Mouse (Mus musculus) midbrain, embryonic 16.5 days (tissue): ENCODE measurements around the gene Atxn7l3. TPM values are rescaled to one million over a fixed set of nuclear protein-coding genes. Genes with fewer than 3 reads are reported as not detected.

ENCODE experiments used
- ATAC-seq: fragments of 200-750 bp; cut with Nextera tagmentation; 2 replicates; pipeline ENCODE4 v1.8.0; 2017; ENCODE audit warnings: moderate TSS enrichment
- H3K27ac ChIP-seq: fragments of 300-500 bp; sonication (generic); 2 replicates; pipeline ENCODE4 v1.5.1; 2014; ENCODE audit warnings: mild to moderate bottlenecking, low read length, mixed read lengths
- H3K27me3 ChIP-seq: fragments of 300-500 bp; sonication (generic); 2 replicates; pipeline ENCODE4 v1.6.1; 2014; ENCODE audit warnings: low read depth, low read length, mixed read lengths; ENCODE audit not compliant: control insufficient read depth, insufficient read depth
- H3K36me3 ChIP-seq: fragments of 300-500 bp; sonication (generic); 2 replicates; pipeline ENCODE4 v1.6.1; 2014; ENCODE audit warnings: mild to moderate bottlenecking, low read length, moderate library complexity, mixed read lengths; ENCODE audit not compliant: control insufficient read depth, insufficient read depth
- H3K4me1 ChIP-seq: fragments of 300-500 bp; sonication (generic); 2 replicates; pipeline ENCODE4 v1.6.1; 2014; ENCODE audit warnings: mild to moderate bottlenecking, low read length, mixed read lengths; ENCODE audit not compliant: control insufficient read depth, insufficient read depth
- H3K4me2 ChIP-seq: fragments of 300-500 bp; sonication (generic); 2 replicates; pipeline ENCODE4 v1.6.1; 2014; ENCODE audit warnings: mild to moderate bottlenecking, low read length, mixed read lengths
- H3K4me3 ChIP-seq: fragments of 300-500 bp; sonication (generic); 2 replicates; pipeline ENCODE4 v1.5.1; 2014; ENCODE audit warnings: low read depth, mild to moderate bottlenecking, low read length, moderate library complexity, mixed read lengths
- H3K9ac ChIP-seq: fragments of 300-500 bp; sonication (generic); 2 replicates; pipeline ENCODE4 v1.6.1; 2014; ENCODE audit warnings: low read depth, low read length, mixed read lengths
- H3K9me3 ChIP-seq: fragments of 300-500 bp; sonication (generic); replicated peaks from 2 replicates; pipeline ENCODE4 v1.6.1; 2014; ENCODE audit warnings: mild to moderate bottlenecking, low read length, mixed read lengths; ENCODE audit not compliant: control insufficient read depth, poor library complexity, severe bottlenecking
- WGBS: fragments of 180-500 bp; shearing (Covaris S2); extraction: QIAGEN DNeasy Blood & Tissue Kit; methylation state at CpG from one replicate; pipeline ENCODE4 v1.1.7; 2014; 5-methylcytosine and 5-hydroxymethylcytosine counted together
- polyA plus RNA-seq: library from polyadenylated mRNA; unstranded; fragments of >200 nt; fragmentation: Nextera tagmentation; extraction: Ambion mirVana; gene quantifications from 2 replicates; pipeline ENCODE4 v1.2.1, GENCODE M21; 2015

The Atxn7l3 gene
- polyA plus RNA-seq, 1 experiment from 2014 or later = 28.3 TPM

- Histone ChIP-seq H3K4me1 (no peaks in the 10 kb centered on the region), H3K27ac (no peak overlapping the region), H3K4me3 (no peak overlapping the region), H3K4me2 (no peak overlapping the region), H3K9ac (no peak overlapping the region), H3K27me3 (no peaks in the 10 kb centered on the region; the same call in 1 of the 2 replicates), H3K9me3 (no peaks in the 10 kb centered on the region), H3K36me3 (no peaks in the 10 kb centered on the region)
- ATAC-seq = no peak
- 59% methylated on average over 14 of the region's 14 CpGs for WGBS
Measured at GRCm38 (mm10) chr11:102265816-102266215, 30.6 kb downstream of the Atxn7l3 start.

- H3K9ac ChIP-seq = no peak overlapping the region
- H3K27me3 ChIP-seq = no peaks in the 10 kb centered on the region; the same call in 1 of the 2 replicates
- H3K4me1 ChIP-seq = no peaks in the 10 kb centered on the region
- H3K4me2 ChIP-seq = no peak overlapping the region
- H3K36me3 ChIP-seq = no peaks in the 10 kb centered on the region
- no peak overlapping the region for H3K4me3 ChIP-seq
- ATAC-seq = no peak
- no peaks in the 10 kb centered on the region for H3K9me3 ChIP-seq
- WGBS = 91% methylated on average over 7 of the region's 7 CpGs
- H3K27ac ChIP-seq = no peak overlapping the region
Measured at GRCm38 (mm10) chr11:102263211-102263610, 33.2 kb downstream of the Atxn7l3 start.

GRCm38 (mm10) chr11:102258521-102258920 is 37.9 kb downstream of the Atxn7l3 start:
- no peak overlapping the region for H3K4me3 ChIP-seq
- no peak overlapping the region for H3K4me2 ChIP-seq
- no peaks in the 10 kb centered on the region for H3K27me3 ChIP-seq
- no peak overlapping the region for H3K9ac ChIP-seq
- no peak overlapping the region for H3K27ac ChIP-seq
- no peaks in the 10 kb centered on the region for H3K9me3 ChIP-seq
- no peaks in the 10 kb centered on the region for H3K36me3 ChIP-seq
- ATAC-seq = no peak
- WGBS = 96% methylated on average over 3 of the region's 3 CpGs
- H3K4me1 ChIP-seq = no peaks in the 10 kb centered on the region; the same call in 1 of the 2 replicates

DNA sequence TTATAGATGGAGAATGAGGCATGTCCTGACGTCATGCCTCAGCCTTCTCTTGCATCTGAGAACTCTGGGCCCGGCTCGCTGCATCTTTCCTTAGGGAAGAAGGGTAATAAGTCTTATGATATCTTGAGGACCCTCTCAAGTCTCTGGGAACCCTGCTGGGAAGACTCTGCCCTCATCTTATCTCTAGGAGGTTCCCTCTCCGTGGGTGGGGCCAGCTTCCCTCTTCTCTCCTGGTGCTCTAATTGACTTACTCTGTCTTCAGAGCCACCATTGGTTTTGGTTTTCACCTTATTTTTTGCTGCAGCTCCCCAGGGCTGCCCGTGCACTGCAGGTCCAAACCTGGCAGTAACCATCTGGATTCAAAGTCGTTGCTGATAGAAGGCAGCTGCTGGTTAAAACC is 38.3 kb downstream of the Atxn7l3 start:
- no peak overlapping the region for H3K9ac ChIP-seq
- no peaks in the 10 kb centered on the region for H3K36me3 ChIP-seq
- no peaks in the 10 kb centered on the region; the same call in 1 of the 2 replicates for H3K4me1 ChIP-seq
- ATAC-seq = no peak
- no peak overlapping the region for H3K4me2 ChIP-seq
- WGBS = 90% methylated on average over 6 of the region's 6 CpGs
- no peaks in the 10 kb centered on the region for H3K27me3 ChIP-seq
- no peak overlapping the region for H3K4me3 ChIP-seq
- H3K9me3 ChIP-seq = no peaks in the 10 kb centered on the region
- no peak overlapping the region for H3K27ac ChIP-seq

GRCm38 (mm10) chr11:102257514-102257913 is 38.9 kb downstream of the Atxn7l3 start:
- no peaks in the 10 kb centered on the region; the same call in 1 of the 2 replicates for H3K4me1 ChIP-seq
- no peak overlapping the region for H3K9ac ChIP-seq
- 30% methylated on average over 9 of the region's 9 CpGs for WGBS
- H3K4me2 ChIP-seq = no peak overlapping the region
- no peaks in the 10 kb centered on the region for H3K36me3 ChIP-seq
- no peak overlapping the region for H3K27ac ChIP-seq
- no peaks in the 10 kb centered on the region for H3K27me3 ChIP-seq
- H3K4me3 ChIP-seq = no peak overlapping the region
- H3K9me3 ChIP-seq = no peaks in the 10 kb centered on the region
- no peak for ATAC-seq

DNA sequence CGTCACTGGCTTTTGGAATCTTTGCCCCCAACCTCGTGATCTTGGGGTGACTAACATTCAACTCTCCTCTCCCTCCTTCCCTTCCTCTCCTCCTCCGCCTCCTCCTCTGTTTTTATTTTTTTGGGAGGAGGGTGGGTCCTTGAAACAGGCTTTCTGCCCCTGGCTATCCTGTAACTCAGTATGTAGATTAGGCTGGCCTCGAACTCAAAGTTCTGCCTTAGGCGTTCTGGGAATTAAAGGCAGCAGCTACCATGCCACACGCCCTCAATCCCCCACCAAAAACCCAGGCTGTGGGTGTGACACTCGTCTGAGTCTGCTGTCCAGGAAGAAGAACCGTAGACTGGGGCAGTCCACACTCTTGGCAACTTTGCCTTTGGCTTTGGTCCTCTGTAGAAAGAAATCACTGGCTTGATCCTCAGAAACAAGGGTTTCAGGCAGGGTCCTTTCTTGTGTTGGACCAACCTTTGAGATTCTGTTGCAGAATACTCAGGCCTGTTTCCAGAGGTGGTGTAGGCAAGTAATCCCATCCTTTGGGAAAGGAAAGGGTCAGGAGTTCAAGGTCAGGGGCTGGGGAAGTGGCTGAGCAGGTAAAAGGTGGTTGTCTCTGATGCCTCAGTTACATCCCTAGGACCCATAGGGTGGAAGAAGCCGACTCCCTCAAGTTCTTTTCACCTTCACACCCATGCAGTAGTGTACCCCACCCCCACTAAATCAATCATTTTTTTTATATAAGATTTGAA is 46.9 kb downstream of the Atxn7l3 start:
- 0 out of 2 replicates have a peak overlapping the region, but pooled peaks have one; percentile 5 for H3K9ac ChIP-seq

GRCm38 (mm10) chr11:102248630-102249230 is 47.7 kb downstream of the Atxn7l3 start, which contains the start of gene BC030867:
TSS of gene BC030867 (plus strand) at chr11:102248882.
- H3K4me3 ChIP-seq = peak within 1 kb of the TSS; percentile 48
- H3K9ac ChIP-seq = 0 out of 2 replicates have a peak within 1 kb of the TSS, but pooled peaks have one; percentile 5
- H3K9me3 ChIP-seq = no peaks in the 10 kb centered on the region
- no peaks in the 10 kb centered on the region for H3K27me3 ChIP-seq
- no peaks in the 10 kb centered on the region for H3K36me3 ChIP-seq
- peak; percentile 57 for ATAC-seq
- no peak within 1 kb of the TSS for H3K27ac ChIP-seq
- peaks cover 14% of the 10 kb centered on the region for H3K4me1 ChIP-seq
- H3K4me2 ChIP-seq = peak within 1 kb of the TSS; percentile 98
- under 1% methylated on average over 41 of the region's 41 CpGs for WGBS

More for the DNA sequence above, 46.9 kb downstream of the Atxn7l3 start:
- Histone ChIP-seq H3K4me2 (peak overlapping the region; percentile 98), H3K4me1 (peaks cover 14% of the 10 kb centered on the region), H3K27me3 (no peaks in the 10 kb centered on the region), H3K27ac (no peak overlapping the region), H3K4me3 (peak overlapping the region; percentile 48), H3K9me3 (no peaks in the 10 kb centered on the region), H3K36me3 (no peaks in the 10 kb centered on the region)
- WGBS = 13% methylated on average over 9 of the region's 9 CpGs
- ATAC-seq = no peak

GRCm38 (mm10) chr11:102246871-102247270 is 49.6 kb downstream of the Atxn7l3 start:
- Histone ChIP-seq H3K4me1 (peaks cover 14% of the 10 kb centered on the region), H3K4me3 (no peak overlapping the region), H3K9ac (no peak overlapping the region), H3K27me3 (no peaks in the 10 kb centered on the region), H3K9me3 (no peaks in the 10 kb centered on the region), H3K36me3 (no peaks in the 10 kb centered on the region), H3K27ac (no peak overlapping the region), H3K4me2 (no peak overlapping the region)
- WGBS = 89% methylated on average over 4 of the region's 4 CpGs
- ATAC-seq = no peak

- no peak for ATAC-seq
- H3K27me3 ChIP-seq = no peaks in the 10 kb centered on the region
- no peak overlapping the region for H3K9ac ChIP-seq
- H3K4me3 ChIP-seq = no peak overlapping the region
- peaks cover 14% of the 10 kb centered on the region for H3K4me1 ChIP-seq
- H3K27ac ChIP-seq = no peak overlapping the region
- H3K36me3 ChIP-seq = no peaks in the 10 kb centered on the region
- WGBS = 85% methylated on average over 6 of the region's 6 CpGs
- no peak overlapping the region for H3K4me2 ChIP-seq
- H3K9me3 ChIP-seq = no peaks in the 10 kb centered on the region
Measured at GRCm38 (mm10) chr11:102246273-102246635, 50.2 kb downstream of the Atxn7l3 start.
